Mouse (Mus musculus): Measurements from ENCODE around the gene Mrps7.
"Not testable (repeated sequence)": the region's sequence is repeated elsewhere in the genome, so short reads cannot be mapped to it uniquely, and the experiment has no call there.

Gene Mrps7

DNA sequence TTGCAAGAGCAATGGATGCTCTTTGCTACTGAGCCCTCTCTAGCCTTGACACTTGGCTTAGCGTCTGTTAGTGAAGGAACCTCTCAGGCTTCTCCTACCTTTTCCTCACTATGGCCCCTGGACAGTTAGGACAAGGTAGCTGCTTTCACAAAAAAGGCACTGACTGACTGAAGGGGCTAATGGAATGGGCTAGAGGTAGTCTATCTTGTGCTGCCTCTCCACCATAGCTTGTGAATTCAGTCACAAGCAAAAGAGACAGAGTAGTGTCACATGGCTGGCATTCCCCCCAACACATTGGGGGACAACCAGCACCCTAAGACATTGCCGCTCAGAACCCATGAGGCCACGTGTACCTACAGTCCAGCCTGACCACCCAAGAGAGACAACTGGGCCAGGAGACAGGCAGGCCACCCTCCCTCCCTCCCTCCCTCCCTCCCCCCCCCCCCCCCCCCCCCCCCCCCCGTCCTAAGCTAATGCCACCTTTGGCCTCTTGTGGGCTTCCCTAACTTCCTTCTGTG is 36.6 kb downstream of the Mrps7 start:
- in situ Hi-C loops (cut with MboI; ENCODE audit: low pct_unique_long_range_greater_than_20kb in 1 of 2, low sequenced_read_pairs in 2 of 2, unreplicated experiment in 1 of 2), result no loop called here

- in situ Hi-C loops (cut with MboI; ENCODE audit: low pct_unique_long_range_greater_than_20kb in 1 of 2, low sequenced_read_pairs in 2 of 2, unreplicated experiment in 1 of 2), result no loop called here
Observed at GRCm38 (mm10) chr11:115640978-115641663, 37.4 kb downstream of the Mrps7 start.

GRCm38 (mm10) chr11:115641664-115642036 is 37.9 kb downstream of the Mrps7 start:
- in situ Hi-C loops (cut with MboI; ENCODE audit: low pct_unique_long_range_greater_than_20kb in 1 of 2, low sequenced_read_pairs in 2 of 2, unreplicated experiment in 1 of 2), result no loop called here

GRCm38 (mm10) chr11:115642705-115643104 is 39.0 kb downstream of the Mrps7 start:
- in situ Hi-C loops (cut with MboI; ENCODE audit: low pct_unique_long_range_greater_than_20kb in 1 of 2, low sequenced_read_pairs in 2 of 2, unreplicated experiment in 1 of 2), result no loop called here

GRCm38 (mm10) chr11:115643265-115643664 is 39.5 kb downstream of the Mrps7 start:
- in situ Hi-C loops (cut with MboI; ENCODE audit: low pct_unique_long_range_greater_than_20kb in 1 of 2, low sequenced_read_pairs in 2 of 2, unreplicated experiment in 1 of 2), result no loop called here

GRCm38 (mm10) chr11:115644308-115644707 is 40.6 kb downstream of the Mrps7 start:
- in situ Hi-C loops (cut with MboI; ENCODE audit: low pct_unique_long_range_greater_than_20kb in 1 of 2, low sequenced_read_pairs in 2 of 2, unreplicated experiment in 1 of 2), result no loop called here

DNA sequence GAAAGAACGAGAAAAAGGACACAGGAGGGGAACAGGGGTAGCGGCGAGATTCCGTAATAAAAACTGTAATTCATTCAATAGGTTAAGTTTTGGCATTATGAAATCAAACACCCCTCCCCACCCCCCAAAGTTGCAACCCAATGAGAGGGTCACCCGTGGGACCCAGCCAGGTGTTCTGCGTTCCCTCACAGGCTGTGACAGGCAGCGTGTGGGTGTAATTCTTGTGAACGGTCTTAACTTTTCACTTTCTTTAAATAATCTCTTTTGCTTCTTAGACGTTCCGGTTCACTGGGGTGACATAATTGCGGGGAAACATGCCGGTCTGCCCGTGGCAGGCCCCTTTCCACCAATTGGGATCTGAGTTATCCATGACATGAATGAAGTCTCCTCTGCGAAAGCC is 41.8 kb downstream of the Mrps7 start:
- in situ Hi-C loops (cut with MboI; ENCODE audit: low pct_unique_long_range_greater_than_20kb in 1 of 2, low sequenced_read_pairs in 2 of 2, unreplicated experiment in 1 of 2), result not testable (repeated sequence)

GRCm38 (mm10) chr11:115646439-115646838 is 42.7 kb downstream of the Mrps7 start:
- in situ Hi-C loops (cut with MboI; ENCODE audit: low pct_unique_long_range_greater_than_20kb in 1 of 2, low sequenced_read_pairs in 2 of 2, unreplicated experiment in 1 of 2), result no loop called here

DNA sequence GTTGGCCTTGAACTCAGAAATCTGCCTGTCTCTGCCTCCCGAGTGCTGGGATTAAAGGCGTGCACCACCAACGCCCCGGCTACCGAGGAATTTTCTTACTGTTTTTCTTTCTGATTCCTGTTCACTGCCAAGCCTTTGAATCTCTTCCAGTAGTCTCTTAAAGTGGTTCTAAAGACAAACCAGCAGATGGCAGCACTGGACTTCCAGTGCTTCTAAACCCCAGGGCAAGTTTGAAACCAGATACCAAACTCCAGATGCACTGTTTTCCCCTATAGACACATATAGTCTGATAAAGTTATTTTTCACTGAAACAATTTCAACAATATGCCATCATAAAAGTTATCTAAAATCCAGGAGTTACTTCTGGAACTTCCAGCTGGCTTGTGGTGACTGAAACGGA is 43.7 kb downstream of the Mrps7 start:
- in situ Hi-C loops (cut with MboI; ENCODE audit: low pct_unique_long_range_greater_than_20kb in 1 of 2, low sequenced_read_pairs in 2 of 2, unreplicated experiment in 1 of 2), result no loop called here

DNA sequence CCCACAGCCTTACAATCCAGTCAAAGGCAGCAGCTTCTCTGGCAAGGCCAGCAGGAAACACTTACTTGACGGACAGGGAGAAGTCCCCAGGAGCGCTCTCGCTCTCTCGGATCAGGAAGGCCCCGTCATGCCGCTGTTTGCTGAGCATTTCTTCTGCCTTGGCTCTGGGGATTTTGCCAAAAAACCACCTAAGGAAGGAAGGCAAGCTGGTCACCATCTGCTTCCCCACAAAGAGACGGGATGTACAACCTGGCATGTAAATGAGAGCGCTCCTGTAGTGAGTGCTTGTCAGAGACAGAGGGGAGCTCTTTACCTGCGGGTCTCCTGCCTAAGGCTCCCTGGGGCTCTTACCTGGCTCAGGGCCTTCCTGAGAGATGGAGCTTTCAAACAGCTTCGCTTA is 46.0 kb downstream of the Mrps7 start:
- in situ Hi-C loops (cut with MboI; ENCODE audit: low pct_unique_long_range_greater_than_20kb in 1 of 2, low sequenced_read_pairs in 2 of 2, unreplicated experiment in 1 of 2), result no loop called here

DNA sequence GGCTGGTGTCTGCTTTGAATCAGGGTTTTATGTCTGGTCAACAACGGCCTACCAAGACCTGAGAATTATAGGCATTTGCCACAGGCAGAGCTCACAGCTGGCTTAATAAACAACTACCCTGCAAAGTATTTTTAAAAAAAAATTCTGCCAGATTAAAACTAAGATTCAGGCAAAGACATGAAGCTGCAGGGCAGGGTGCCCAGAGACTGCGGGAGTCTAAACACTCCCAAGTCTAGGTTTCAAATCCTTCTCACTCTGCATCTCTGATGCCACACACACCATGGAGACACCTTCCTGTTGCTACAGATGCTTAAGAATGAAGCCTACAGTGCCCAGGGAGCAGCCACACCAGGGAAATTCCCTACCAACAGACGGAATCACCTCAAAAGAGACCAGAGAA is 48.0 kb downstream of the Mrps7 start:
- in situ Hi-C loops (cut with MboI; ENCODE audit: low pct_unique_long_range_greater_than_20kb in 1 of 2, low sequenced_read_pairs in 2 of 2, unreplicated experiment in 1 of 2), result no loop called here

GRCm38 (mm10) chr11:115653194-115653593 is 49.5 kb downstream of the Mrps7 start:
- in situ Hi-C loops (cut with MboI; ENCODE audit: low pct_unique_long_range_greater_than_20kb in 1 of 2, low sequenced_read_pairs in 2 of 2, unreplicated experiment in 1 of 2), result no loop called here

GRCm38 (mm10) chr11:115654128-115654527 is 50.4 kb downstream of the Mrps7 start:
- in situ Hi-C loops (cut with MboI; ENCODE audit: low pct_unique_long_range_greater_than_20kb in 1 of 2, low sequenced_read_pairs in 2 of 2, unreplicated experiment in 1 of 2), result no loop called here

Data from mouse embryonic stem cell (cell line).